Mouse (Mus musculus): Measurements from ENCODE around the gene Actr6. TPM values are rescaled to one million over a fixed set of nuclear protein-coding genes. Genes with fewer than 3 reads are reported as not detected.

Gene Actr6
- polyA plus RNA-seq (2012; rRNA removed), result 16.1 and 21.0 TPM in 2 replicates

GRCm38 (mm10) chr10:89732001-89732794 is at the start of gene Actr6:
Gene Actr6 (minus strand): TSS chr10:89732295.

GRCm38 (mm10) chr10:89744871-89745665 is 13.0 kb upstream of the Actr6 start, which contains the start of gene Uhrf1bp1l:
Gene Uhrf1bp1l (plus strand): TSS chr10:89744991.

GRCm38 (mm10) chr10:89686139-89686808 is 45.8 kb downstream of the Actr6 start, which contains the start of gene Scyl2:
Gene Scyl2 (minus strand): TSS chr10:89686285.

Other genes starting within 250 kb of the Actr6 start
- 0.12 and 0.19 TPM in 2 replicates for gene Nr1h4, start 198.7 kb downstream of the Actr6 start, polyA plus RNA-seq (2012; rRNA removed)
- gene Slc17a8, start 111.0 kb downstream of the Actr6 start, polyA plus RNA-seq (2012; rRNA removed), result 0.91 and 1.5 TPM in 2 replicates
- gene Scyl2, start 46.0 kb downstream of the Actr6 start, polyA plus RNA-seq (2012; rRNA removed), result 28.6 and 36.3 TPM in 2 replicates
- 47.8 and 58.4 TPM in 2 replicates for gene Uhrf1bp1l, start 12.7 kb upstream of the Actr6 start, polyA plus RNA-seq (2012; rRNA removed)
- gene Anks1b, start 141.2 kb upstream of the Actr6 start, polyA plus RNA-seq (2012; rRNA removed), result 5.6 and 6.8 TPM in 2 replicates